Mouse (Mus musculus): ENCODE data around the gene Wdfy3. TPM values are rescaled to one million over a fixed set of nuclear protein-coding genes. Genes with fewer than 3 reads are reported as not detected.

Gene Wdfy3
- polyA plus RNA-seq, 1 experiment from 2014 or later = 41.5 TPM

DNA sequence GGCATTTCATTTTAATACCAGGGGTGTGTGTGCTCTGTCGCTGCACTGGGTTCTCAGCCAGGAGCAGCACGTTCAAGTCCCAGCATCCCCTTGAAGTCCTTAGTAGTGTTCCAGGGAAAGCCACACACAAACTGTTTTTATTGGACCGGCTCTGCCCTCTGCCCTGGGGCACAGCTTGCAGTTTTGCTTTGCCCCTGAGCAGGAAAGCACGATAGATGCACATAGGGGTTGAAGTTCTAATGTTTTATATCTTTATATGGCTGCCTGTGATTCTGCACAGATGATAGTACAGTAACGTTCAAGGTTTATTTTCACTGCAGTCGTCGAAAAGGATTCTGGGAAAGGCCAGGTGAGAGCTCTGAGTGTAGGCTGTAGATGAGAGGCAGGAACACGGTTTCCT, 239.5 kb downstream of the Wdfy3 start:
- Histone ChIP-seq H3K27ac (replicated peaks; ENCODE audit: low read depth, low read length) (no peak overlapping the region), H3K4me1 (ENCODE audit: control insufficient read depth, insufficient read depth, low read length) (peaks cover 16% of the 10 kb centered on the region), H3K4me3 (replicated peaks; ENCODE audit: low read depth, low read length) (no peak overlapping the region), H3K9me3 (ENCODE audit: control insufficient read depth, low read length) (no peaks in the 10 kb centered on the region), H3K4me2 (ENCODE audit: low read length) (no peak overlapping the region), H3K9ac (replicated peaks; ENCODE audit: low read length) (no peak overlapping the region), H3K27me3 (ENCODE audit: control insufficient read depth, insufficient read depth, low read length) (0 out of 2 replicates have a peak, but pooled peaks cover 2% of the 10 kb centered on the region), H3K36me3 (ENCODE audit: control insufficient read depth, insufficient read depth, low read length) (peaks cover 34% of the 10 kb centered on the region)
- WGBS = 88% methylated on average over 8 of the region's 8 CpGs
- no peak for DNase-seq
- no peak for ATAC-seq (ENCODE audit: low FRiP score, low TSS enrichment)

DNA sequence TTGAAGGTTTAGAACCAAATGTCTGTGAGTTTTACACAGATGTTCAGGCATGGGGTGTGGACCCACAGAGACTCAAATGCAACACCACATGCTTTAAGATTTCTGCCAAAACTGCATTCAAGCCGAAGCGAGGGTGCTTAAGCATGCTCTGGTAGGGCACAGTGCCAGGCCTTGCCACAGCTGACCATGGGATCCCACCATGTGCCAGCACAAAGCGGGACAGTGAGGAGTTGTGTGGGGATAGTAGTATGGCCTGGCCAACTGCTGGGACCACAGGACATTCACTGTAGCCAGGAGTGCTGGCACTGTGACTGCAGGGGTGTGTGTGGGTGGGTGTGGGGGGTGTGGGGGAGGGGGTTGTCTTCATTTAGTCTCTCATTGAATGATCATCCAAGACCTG, 240.8 kb downstream of the Wdfy3 start:
- Histone ChIP-seq H3K4me1 (ENCODE audit: control insufficient read depth, insufficient read depth, low read length) (peaks cover 16% of the 10 kb centered on the region), H3K27ac (replicated peaks; ENCODE audit: low read depth, low read length) (no peak overlapping the region), H3K36me3 (ENCODE audit: control insufficient read depth, insufficient read depth, low read length) (peaks cover 24% of the 10 kb centered on the region), H3K4me3 (replicated peaks; ENCODE audit: low read depth, low read length) (no peak overlapping the region), H3K9me3 (ENCODE audit: control insufficient read depth, low read length) (no peaks in the 10 kb centered on the region), H3K9ac (replicated peaks; ENCODE audit: low read length) (no peak overlapping the region), H3K4me2 (ENCODE audit: low read length) (no peak overlapping the region), H3K27me3 (ENCODE audit: control insufficient read depth, insufficient read depth, low read length) (0 out of 2 replicates have a peak, but pooled peaks cover 2% of the 10 kb centered on the region)
- ATAC-seq (ENCODE audit: low FRiP score, low TSS enrichment) = no peak
- DNase-seq = no peak
- WGBS = 89% methylated on average over 3 of the region's 3 CpGs

DNA sequence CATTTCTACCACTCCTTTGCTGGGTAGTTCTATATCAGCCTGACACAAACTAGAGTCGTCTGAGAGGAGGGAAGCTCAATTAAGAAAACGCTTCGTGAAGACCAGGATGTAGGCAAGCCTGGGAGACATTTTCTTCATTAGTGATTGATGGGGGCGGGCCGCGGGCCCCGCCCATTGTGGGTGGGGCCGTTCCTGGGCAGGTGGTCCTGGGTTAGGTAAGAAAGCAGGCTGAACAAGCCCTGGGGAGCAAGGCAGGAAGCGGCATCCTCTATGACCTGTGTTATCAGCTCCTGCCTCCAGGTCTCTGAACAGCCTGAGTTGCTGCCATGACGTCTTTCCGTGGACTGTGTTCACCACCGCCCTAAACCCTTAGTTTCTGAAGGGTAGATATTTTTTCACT, 242.2 kb downstream of the Wdfy3 start:
- Histone ChIP-seq H3K4me3 (replicated peaks; ENCODE audit: low read depth, low read length) (no peak overlapping the region), H3K27ac (replicated peaks; ENCODE audit: low read depth, low read length) (no peak overlapping the region), H3K27me3 (ENCODE audit: control insufficient read depth, insufficient read depth, low read length) (0 out of 2 replicates have a peak, but pooled peaks cover 2% of the 10 kb centered on the region), H3K4me1 (ENCODE audit: control insufficient read depth, insufficient read depth, low read length) (peaks cover 16% of the 10 kb centered on the region), H3K9me3 (ENCODE audit: control insufficient read depth, low read length) (no peaks in the 10 kb centered on the region), H3K9ac (replicated peaks; ENCODE audit: low read length) (no peak overlapping the region), H3K36me3 (ENCODE audit: control insufficient read depth, insufficient read depth, low read length) (peaks cover 16% of the 10 kb centered on the region), H3K4me2 (ENCODE audit: low read length) (no peak overlapping the region)
- DNase-seq = no peak
- ATAC-seq (ENCODE audit: low FRiP score, low TSS enrichment) = no peak
- 42% methylated on average over 12 of the region's 12 CpGs for WGBS

DNA sequence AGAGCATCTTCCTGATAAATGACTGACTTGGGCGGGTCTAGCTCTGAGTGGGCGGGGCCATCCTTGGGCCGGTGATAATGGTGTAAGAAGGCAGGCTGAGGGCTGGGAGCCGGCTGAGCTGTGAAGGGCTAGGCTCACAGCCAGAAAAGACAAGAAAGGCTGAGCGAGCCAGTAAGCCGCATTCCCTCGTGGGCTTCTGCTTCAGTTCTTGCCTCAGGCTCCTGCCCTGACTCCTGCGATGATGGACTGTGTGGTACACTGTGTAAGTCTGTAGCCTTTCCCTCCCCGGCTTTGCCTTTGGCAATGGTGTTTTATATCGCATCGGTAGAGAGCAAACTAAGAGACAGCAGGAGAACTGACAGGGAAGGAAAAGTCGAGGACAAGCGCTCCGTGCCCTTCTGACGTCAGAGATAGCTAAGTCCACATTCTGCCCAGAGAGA, 243.2 kb downstream of the Wdfy3 start:
- Histone ChIP-seq H3K9me3 (ENCODE audit: control insufficient read depth, low read length) (no peaks in the 10 kb centered on the region), H3K9ac (replicated peaks; ENCODE audit: low read length) (0 out of 2 replicates have a peak overlapping the region, but pooled peaks have one; percentile 12), H3K4me2 (ENCODE audit: low read length) (peak overlapping the region; percentile 46), H3K27ac (replicated peaks; ENCODE audit: low read depth, low read length) (peak overlapping the region; percentile 41; the same call in 1 of the 2 replicates), H3K4me3 (replicated peaks; ENCODE audit: low read depth, low read length) (0 out of 2 replicates have a peak overlapping the region, but pooled peaks have one; percentile 10), H3K27me3 (ENCODE audit: control insufficient read depth, insufficient read depth, low read length) (0 out of 2 replicates have a peak, but pooled peaks cover 2% of the 10 kb centered on the region), H3K4me1 (ENCODE audit: control insufficient read depth, insufficient read depth, low read length) (peaks cover 16% of the 10 kb centered on the region), H3K36me3 (ENCODE audit: control insufficient read depth, insufficient read depth, low read length) (peaks cover 6% of the 10 kb centered on the region)
- ATAC-seq (ENCODE audit: low FRiP score, low TSS enrichment) = peak; percentile 74; the same call in 1 of the 2 replicates
- DNase-seq = peak; percentile 85
- WGBS = 4% methylated on average over 15 of the region's 15 CpGs

DNA sequence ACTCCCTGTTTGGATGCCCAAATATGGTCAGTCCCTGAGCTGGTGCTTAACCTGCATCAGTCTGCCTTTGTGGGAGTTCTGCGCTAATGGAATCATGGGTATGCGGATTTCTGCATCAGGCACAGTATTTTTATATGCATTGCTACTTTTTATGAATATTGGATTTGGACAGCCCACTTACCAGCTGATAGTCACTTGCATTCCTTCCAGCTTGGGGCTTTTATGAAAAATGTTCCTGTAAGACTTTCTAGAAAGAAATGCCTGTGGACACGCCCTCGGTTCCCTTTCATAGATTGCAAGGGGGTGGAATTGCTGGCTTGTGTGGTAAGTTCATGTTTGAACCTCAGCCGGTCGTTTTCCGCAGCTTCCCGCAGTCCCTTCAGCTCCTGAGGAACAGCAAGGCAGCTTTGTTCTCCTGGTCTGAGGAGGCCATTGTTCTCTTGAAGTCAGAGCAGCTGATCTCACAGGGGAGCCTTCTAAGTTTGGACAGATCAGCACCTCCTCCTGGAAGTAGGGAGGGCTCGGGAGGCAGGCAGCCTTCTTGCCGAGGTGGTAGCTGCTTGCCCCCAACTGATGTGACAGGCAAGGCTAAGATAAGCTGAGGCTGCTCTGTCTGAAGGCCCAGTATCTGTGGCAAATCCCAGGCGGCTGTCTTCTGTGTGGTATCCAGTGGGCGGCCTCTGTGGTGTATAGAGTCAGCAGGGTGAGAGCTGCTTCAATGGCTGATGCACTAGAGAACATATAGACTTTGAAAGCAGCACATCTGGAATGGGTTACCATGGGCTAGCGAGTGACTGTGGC, 244.4 kb downstream of the Wdfy3 start:
- no peak overlapping the region for H3K4me3 ChIP-seq (replicated peaks; ENCODE audit: low read depth, low read length)
- no peaks in the 10 kb centered on the region for H3K36me3 ChIP-seq (ENCODE audit: control insufficient read depth, insufficient read depth, low read length)
- no peaks in the 10 kb centered on the region for H3K9me3 ChIP-seq (ENCODE audit: control insufficient read depth, low read length)
- no peak for ATAC-seq (ENCODE audit: low FRiP score, low TSS enrichment)
- no peak overlapping the region; the same call in 1 of the 2 replicates for H3K9ac ChIP-seq (replicated peaks; ENCODE audit: low read length)
- 0 out of 2 replicates have a peak, but pooled peaks cover 2% of the 10 kb centered on the region for H3K27me3 ChIP-seq (ENCODE audit: control insufficient read depth, insufficient read depth, low read length)
- peaks cover 16% of the 10 kb centered on the region for H3K4me1 ChIP-seq (ENCODE audit: control insufficient read depth, insufficient read depth, low read length)
- 15% methylated on average over 13 of the region's 13 CpGs for WGBS
- peak; percentile 29 for DNase-seq
- H3K4me2 ChIP-seq (ENCODE audit: low read length) = no peak overlapping the region
- H3K27ac ChIP-seq (replicated peaks; ENCODE audit: low read depth, low read length) = no peak overlapping the region

DNA sequence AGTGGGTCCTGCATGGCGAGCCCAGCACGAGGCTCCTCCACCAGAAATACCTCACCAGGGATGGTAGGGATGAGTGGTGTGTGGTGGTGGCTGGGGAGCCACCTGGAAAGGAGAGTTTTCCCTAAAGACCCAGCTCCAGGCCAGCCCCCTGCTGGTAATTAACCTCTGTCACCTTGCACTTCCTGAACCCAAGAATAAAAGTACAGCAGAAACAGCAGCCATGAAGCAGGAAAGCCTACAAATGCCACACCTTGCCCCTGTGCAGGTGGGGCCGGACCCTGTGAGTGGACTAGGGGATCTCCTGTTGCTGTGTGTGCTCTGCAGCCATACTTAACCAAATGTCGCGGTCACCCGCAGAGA, 247.4 kb downstream of the Wdfy3 start:
- WGBS = 61% methylated on average over 6 of the region's 6 CpGs
- ATAC-seq (ENCODE audit: low FRiP score, low TSS enrichment) = no peak

DNA sequence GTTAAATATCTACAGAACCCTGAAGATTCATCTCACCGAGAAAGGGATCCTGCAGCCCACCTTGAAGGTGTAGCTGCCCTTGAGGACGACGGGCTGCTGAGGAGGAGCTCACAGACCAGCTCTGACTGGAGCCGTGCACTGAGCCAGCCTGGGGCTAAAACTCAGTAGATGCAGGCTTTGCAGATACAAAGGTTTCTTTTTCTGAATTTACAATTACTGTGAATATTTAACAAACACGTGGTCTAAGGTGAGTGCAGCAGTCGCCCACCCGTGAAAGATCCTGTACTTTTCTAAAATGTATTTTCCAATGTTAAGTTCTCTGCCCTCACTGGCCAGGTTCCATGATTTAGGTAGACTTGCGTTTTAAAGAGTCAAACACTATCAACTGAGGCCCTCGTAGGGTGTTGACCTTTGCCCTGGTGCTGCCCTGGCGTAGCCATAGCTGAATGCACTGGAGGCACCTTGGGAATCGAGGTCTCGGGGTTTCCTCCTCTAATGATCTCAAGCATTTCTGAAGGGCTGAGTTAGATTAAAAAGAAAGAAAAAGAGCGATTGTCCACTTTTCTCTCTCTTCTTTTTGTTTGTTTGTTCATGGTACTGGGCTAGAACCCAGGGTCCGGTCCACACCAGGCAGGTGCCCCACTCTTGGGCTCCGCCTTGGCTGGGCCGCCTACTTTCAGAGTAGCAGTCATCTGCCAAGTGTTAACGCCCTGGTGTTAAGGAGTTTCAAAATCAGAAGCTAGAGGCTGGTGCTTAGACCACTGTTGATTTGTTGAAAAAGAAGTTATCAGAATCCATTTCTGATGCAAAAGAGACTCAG, 248.0 kb downstream of the Wdfy3 start:
- Histone ChIP-seq H3K27ac (replicated peaks; ENCODE audit: low read depth, low read length) (no peak overlapping the region), H3K36me3 (ENCODE audit: control insufficient read depth, insufficient read depth, low read length) (no peaks in the 10 kb centered on the region), H3K4me1 (ENCODE audit: control insufficient read depth, insufficient read depth, low read length) (peaks cover 9% of the 10 kb centered on the region), H3K9me3 (ENCODE audit: control insufficient read depth, low read length) (no peaks in the 10 kb centered on the region), H3K9ac (replicated peaks; ENCODE audit: low read length) (no peak overlapping the region), H3K27me3 (ENCODE audit: control insufficient read depth, insufficient read depth, low read length) (no peaks in the 10 kb centered on the region), H3K4me3 (replicated peaks; ENCODE audit: low read depth, low read length) (no peak overlapping the region), H3K4me2 (ENCODE audit: low read length) (no peak overlapping the region)
- DNase-seq = no peak
- WGBS = 62% methylated on average over 17 of the region's 17 CpGs
- ATAC-seq (ENCODE audit: low FRiP score, low TSS enrichment) = no peak

More for the DNA sequence above, 247.4 kb downstream of the Wdfy3 start:
- Histone ChIP-seq H3K27ac (replicated peaks; ENCODE audit: low read depth, low read length) (no peak overlapping the region), H3K9me3 (ENCODE audit: control insufficient read depth, low read length) (no peaks in the 10 kb centered on the region), H3K27me3 (ENCODE audit: control insufficient read depth, insufficient read depth, low read length) (0 out of 2 replicates have a peak, but pooled peaks cover 2% of the 10 kb centered on the region), H3K36me3 (ENCODE audit: control insufficient read depth, insufficient read depth, low read length) (no peaks in the 10 kb centered on the region), H3K4me1 (ENCODE audit: control insufficient read depth, insufficient read depth, low read length) (peaks cover 15% of the 10 kb centered on the region), H3K4me3 (replicated peaks; ENCODE audit: low read depth, low read length) (no peak overlapping the region), H3K9ac (replicated peaks; ENCODE audit: low read length) (no peak overlapping the region), H3K4me2 (ENCODE audit: low read length) (no peak overlapping the region)
- no peak for DNase-seq

DNA sequence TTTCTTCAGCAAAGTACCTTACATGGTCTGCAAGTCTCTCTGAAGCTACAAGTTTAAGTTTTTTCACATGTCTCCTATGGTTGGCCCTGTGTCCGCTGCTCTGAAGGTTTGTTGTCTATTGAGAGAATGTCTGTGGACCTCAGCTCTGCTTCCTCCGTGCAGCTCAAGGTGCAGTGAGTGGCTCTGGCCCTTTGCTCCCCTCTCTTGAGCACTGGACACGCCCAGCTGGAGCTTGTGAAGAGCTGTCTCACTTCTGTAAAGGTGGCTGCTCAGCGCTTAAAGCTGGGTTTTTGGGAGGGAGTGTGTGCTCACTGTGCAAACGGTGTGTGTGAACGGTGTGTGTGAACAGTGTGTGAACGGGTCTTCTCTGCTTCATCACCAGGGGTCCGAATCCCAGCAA, 248.7 kb downstream of the Wdfy3 start:
- Histone ChIP-seq H3K27ac (replicated peaks; ENCODE audit: low read depth, low read length) (no peak overlapping the region), H3K4me3 (replicated peaks; ENCODE audit: low read depth, low read length) (no peak overlapping the region), H3K4me2 (ENCODE audit: low read length) (no peak overlapping the region), H3K36me3 (ENCODE audit: control insufficient read depth, insufficient read depth, low read length) (no peaks in the 10 kb centered on the region), H3K9ac (replicated peaks; ENCODE audit: low read length) (no peak overlapping the region), H3K27me3 (ENCODE audit: control insufficient read depth, insufficient read depth, low read length) (no peaks in the 10 kb centered on the region), H3K9me3 (ENCODE audit: control insufficient read depth, low read length) (no peaks in the 10 kb centered on the region), H3K4me1 (ENCODE audit: control insufficient read depth, insufficient read depth, low read length) (peaks cover 4% of the 10 kb centered on the region; the same call in 1 of the 2 replicates)
- no peak for ATAC-seq (ENCODE audit: low FRiP score, low TSS enrichment)
- no peak for DNase-seq
- 66% methylated on average over 8 of the region's 8 CpGs for WGBS
